Mouse (Mus musculus) brain, embryonic 18.5 days (tissue): Measurements from ENCODE around the gene Tmcc3.

Experiments used
- DNase-seq: peaks from one replicate; pipeline ENCODE4 v3.0.0-alpha.2; 2012; ENCODE audit warnings: low read depth, low spot score

The Tmcc3 gene

GRCm38 (mm10) chr10:94415950-94416844 is 104.4 kb downstream of the Tmcc3 start:
- no peak for DNase-seq

GRCm38 (mm10) chr10:94417643-94418042 is 105.9 kb downstream of the Tmcc3 start:
- DNase-seq = no peak

- DNase-seq = no peak
Observed at GRCm38 (mm10) chr10:94426000-94426920, 114.5 kb downstream of the Tmcc3 start.

GRCm38 (mm10) chr10:94426921-94427270 is 115.1 kb downstream of the Tmcc3 start:
- no peak for DNase-seq

- no peak for DNase-seq
Observed at GRCm38 (mm10) chr10:94428186-94428942, 116.6 kb downstream of the Tmcc3 start.

- DNase-seq = no peak
Observed at GRCm38 (mm10) chr10:94430566-94430965, 118.8 kb downstream of the Tmcc3 start.

DNA sequence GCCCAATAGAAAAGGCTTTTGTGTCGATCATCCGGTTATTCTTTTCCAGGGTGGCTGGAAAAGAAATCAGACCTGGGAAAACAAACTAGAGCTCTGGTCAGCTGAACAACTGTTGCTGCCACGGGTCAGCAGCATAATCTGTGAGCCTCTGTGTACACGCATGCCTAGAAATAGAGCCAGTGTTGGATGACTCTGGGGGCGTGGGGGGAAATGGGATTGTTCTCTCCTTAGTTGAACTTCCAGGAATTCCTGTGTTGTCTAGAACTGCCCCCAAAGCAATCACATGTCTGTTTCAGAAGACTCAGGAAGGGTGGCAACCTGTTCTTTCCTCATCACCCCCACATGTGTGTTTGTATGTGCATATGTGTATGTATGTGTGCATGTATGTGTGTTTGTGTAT is 121.2 kb downstream of the Tmcc3 start:
- no peak for DNase-seq

DNA sequence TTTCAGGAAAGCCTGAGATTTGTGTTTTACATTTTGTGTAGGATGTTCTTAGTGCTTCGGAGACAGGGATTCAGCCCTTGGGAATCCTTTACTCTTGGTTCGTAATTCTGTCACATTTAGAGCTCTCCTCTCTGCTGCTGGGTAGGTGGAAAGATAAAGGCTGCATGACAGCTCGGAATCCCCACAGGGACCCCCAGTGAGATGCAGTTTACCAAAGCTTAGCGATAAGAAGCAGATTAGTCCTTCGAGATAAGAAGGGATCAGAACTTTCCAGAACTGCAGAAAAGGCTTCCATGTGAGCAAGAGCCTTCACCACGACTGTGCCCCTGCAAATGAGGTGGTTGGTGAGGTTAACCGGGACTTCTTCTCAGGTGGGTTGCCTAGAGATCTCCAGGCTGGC is 122.2 kb downstream of the Tmcc3 start:
- DNase-seq = no peak

DNA sequence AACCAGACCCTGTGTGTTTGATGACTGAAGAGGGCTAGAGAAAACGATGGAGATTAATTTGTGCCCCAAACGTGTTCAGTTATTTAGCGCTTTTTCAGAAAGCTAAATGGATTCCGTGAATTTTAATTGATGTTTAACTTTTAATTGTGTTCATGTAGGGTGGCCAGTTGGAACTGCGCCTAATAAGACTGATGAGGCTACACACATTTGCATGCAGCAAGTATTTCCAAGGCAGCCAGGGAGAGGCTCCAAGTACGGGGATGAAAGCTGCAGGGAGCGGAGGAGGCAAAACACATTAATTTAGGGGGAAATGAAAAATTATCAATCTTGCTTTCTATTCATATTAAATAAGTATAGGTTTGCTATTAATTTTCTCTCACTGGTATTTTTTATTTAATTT is 131.0 kb downstream of the Tmcc3 start:
- peak; percentile 42 for DNase-seq

GRCm38 (mm10) chr10:94443453-94443852 is 131.7 kb downstream of the Tmcc3 start:
- DNase-seq = no peak

- no peak for DNase-seq
Observed at GRCm38 (mm10) chr10:94445192-94445591, 133.4 kb downstream of the Tmcc3 start.

DNA sequence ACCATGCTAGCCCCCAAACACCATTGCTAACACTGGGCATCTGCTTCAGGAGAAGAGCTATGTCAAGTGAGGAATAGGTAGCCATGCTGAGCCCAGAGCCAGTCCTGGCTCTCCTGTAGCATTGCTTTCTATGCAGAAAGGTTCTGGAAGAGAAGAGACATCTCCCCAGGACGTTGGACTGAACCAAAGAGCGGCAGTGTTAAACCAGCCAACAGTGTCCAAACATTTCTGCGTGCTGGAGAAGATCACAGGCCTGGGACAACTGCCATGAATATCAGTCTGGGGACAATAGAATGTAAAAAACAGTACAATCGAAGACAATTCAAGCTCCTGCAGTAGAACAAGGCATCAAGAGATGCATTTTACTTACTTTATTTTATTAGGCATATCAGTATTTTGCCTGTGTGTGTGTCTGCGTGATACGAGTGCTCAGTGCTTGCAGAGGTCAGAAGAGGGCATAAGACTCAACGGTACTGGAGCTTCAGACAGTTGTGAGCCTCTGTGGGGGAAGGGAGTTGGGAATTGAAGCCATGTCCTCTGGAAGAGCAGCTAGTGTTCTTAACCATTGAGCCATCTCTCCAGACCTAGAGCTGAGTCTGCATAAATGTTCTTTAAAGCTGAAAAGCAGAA is 134.7 kb downstream of the Tmcc3 start:
- no peak for DNase-seq

- no peak for DNase-seq
Observed at GRCm38 (mm10) chr10:94449676-94450075, 137.9 kb downstream of the Tmcc3 start.

GRCm38 (mm10) chr10:94450781-94451180 is 139.0 kb downstream of the Tmcc3 start:
- no peak for DNase-seq

- no peak for DNase-seq
Observed at GRCm38 (mm10) chr10:94457454-94457853, 145.7 kb downstream of the Tmcc3 start.

DNA sequence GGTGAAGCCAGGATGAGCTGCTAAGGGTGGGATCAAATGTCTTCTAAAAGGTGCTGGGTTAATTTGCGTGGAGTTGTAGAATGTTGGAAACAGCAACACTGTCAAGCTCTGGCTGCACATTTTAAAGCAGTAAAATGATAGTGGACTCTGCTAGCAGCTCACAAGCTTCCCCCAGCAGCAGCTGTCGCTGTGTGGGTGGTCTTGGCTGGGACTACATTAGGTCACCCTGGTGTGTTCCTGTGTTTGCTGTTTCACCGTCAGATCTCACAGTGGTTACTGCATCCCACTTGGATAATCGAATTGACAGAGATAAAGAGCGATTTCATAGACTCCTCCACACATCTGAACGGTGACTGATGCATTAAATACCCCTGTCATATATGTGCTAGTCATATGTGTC is 146.9 kb downstream of the Tmcc3 start:
- DNase-seq = no peak

DNA sequence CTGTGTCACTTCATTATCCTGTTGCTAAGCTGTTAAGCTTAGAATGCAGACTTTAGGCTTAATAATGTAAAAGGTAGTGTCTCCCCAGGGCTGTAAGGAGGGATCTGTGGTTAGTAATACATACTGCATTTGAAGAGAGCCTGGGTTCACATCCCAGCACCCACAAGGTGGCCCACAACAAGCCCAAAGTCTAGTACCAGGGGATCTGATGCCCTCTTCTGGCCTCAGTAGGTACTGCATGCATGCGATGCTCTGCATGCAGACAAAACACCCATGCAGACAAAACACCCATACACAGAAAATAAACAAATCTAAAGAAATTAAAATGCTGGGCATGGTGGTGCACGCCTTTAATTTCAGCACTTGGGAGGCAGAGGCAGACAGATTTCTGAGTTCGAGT is 149.6 kb downstream of the Tmcc3 start:
- no peak for DNase-seq

- no peak for DNase-seq
Observed at GRCm38 (mm10) chr10:94461871-94462270, 150.1 kb downstream of the Tmcc3 start.

DNA sequence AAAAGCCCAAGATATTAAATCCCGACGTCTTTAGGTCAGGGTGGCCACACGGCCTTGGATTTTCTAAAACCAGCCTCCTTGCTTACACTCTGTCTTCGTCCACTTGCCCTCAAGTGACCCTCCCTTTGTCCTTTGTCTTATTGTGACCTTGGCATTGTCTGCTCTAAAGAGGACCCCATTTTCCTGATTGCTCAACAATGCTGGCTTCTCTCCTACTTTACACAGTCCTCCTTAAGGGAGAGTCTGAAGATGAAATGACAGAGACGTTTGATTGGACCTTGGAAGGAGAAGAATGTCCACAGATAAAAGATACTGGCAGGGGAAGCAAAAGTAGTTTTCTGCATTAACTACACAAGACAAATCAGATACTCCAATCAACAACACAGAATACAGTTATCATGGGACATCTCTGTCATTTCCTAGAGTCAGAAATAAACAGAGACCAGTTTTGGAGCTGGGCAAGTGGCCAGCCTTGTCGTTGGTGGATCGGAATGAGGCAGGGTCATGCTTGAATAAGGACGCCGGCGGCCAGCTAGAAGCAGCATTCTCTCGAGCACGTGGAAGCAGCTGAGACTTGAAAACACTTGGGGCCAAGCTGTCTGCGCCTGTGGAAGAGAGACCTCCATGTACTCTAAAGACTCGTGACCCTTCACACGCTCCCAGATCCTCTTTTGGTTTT is 150.8 kb downstream of the Tmcc3 start:
- no peak for DNase-seq

DNA sequence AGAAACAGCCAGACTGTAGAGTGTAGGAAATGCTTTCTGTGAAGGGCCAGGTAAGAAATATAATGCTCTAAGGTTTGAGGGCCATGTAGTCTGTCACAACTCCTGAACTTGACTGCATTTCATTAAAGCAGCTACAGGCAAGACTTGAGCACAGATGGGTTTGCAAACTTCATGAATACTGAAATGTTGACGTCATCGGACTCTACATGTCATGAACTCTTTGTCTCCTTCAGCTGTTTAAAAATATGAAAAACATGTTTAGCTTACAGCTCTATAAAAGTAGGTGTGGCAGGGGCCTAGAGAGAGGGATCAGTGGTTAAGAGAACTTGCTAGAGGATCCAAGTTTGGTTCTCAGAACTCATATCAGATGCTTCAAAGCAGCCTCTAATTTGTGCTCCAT is 151.7 kb downstream of the Tmcc3 start:
- no peak for DNase-seq

DNA sequence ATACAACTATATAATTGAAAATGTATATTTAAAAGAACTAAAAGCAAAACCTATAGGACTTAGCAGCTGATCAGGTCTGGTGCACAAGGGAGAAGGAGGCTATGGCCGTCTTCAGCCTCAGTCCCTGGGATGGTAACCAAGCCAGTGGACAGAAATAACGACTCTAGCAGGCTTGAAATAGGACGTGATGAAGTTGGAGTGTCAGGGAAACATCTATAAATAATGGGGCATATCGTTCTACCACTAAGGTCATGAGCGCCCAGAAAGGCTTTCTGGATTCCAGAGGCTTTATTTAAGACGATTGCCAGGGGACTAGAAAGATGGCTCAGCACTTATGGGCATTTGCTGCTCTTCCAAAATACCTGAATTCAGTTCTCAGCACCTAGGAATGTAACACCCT is 153.9 kb downstream of the Tmcc3 start:
- no peak for DNase-seq
